Mouse (Mus musculus) liver, embryonic 12.5 days (tissue): Measurements from ENCODE around the gene Tenm3. TPM values are rescaled to one million over a fixed set of nuclear protein-coding genes. Genes with fewer than 3 reads are reported as not detected.

Source experiments
- ATAC-seq: fragments of 200-750 bp; cut with Nextera tagmentation; 2 replicates; pipeline ENCODE4 v1.8.0; 2017; ENCODE audit warnings: moderate number of reproducible peaks, mild to moderate bottlenecking, moderate library complexity
- H3K27ac ChIP-seq: fragments of 300-500 bp; sonication (generic); 2 replicates; pipeline ENCODE4 v1.5.1; 2016; ENCODE audit warnings: mild to moderate bottlenecking
- H3K27me3 ChIP-seq: fragments of 300-500 bp; sonication (generic); replicated peaks from 2 replicates; pipeline ENCODE4 v1.6.1; 2016; ENCODE audit warnings: mild to moderate bottlenecking, moderate library complexity
- H3K36me3 ChIP-seq: fragments of 300-500 bp; sonication (generic); 2 replicates; pipeline ENCODE4 v1.6.1; 2016; ENCODE audit warnings: mild to moderate bottlenecking, moderate library complexity
- H3K4me1 ChIP-seq: fragments of 300-500 bp; sonication (generic); 2 replicates; pipeline ENCODE4 v1.6.1; 2016
- H3K4me2 ChIP-seq: fragments of 300-500 bp; sonication (generic); 2 replicates; pipeline ENCODE4 v1.6.1; 2016; ENCODE audit warnings: mild to moderate bottlenecking, moderate library complexity
- H3K4me3 ChIP-seq: fragments of 300-500 bp; sonication (generic); 2 replicates; pipeline ENCODE4 v1.5.1; 2016; ENCODE audit warnings: mild to moderate bottlenecking, moderate library complexity
- H3K9ac ChIP-seq: fragments of 300-500 bp; sonication (generic); 2 replicates; pipeline ENCODE4 v1.6.1; 2016; ENCODE audit warnings: mild to moderate bottlenecking, moderate library complexity
- H3K9me3 ChIP-seq: fragments of 300-500 bp; sonication (generic); replicated peaks from 2 replicates; pipeline ENCODE4 v1.6.1; 2016; ENCODE audit warnings: mild to moderate bottlenecking, moderate library complexity
- WGBS: fragments of 180-500 bp; shearing (Covaris S2); methylation state at CpG from one replicate; pipeline ENCODE4 v1.1.7; 2016; ENCODE audit not compliant: insufficient replicate concordance; 5-methylcytosine and 5-hydroxymethylcytosine counted together
- polyA plus RNA-seq: library from polyadenylated mRNA; unstranded; fragments of >200 nt; fragmentation: Nextera tagmentation; extraction: Ambion mirVana; gene quantifications from 2 replicates; pipeline ENCODE4 v1.2.1, GENCODE M21; 2016

The Tenm3 gene
- polyA plus RNA-seq, 1 experiment from 2014 or later: 5.3 TPM

GRCm38 (mm10) chr8:48688706-48689105, 155.0 kb downstream of the Tenm3 start:
- no peak overlapping the region for H3K4me2 ChIP-seq
- no peaks in the 10 kb centered on the region for H3K27me3 ChIP-seq
- H3K27ac ChIP-seq: no peak overlapping the region

GRCm38 (mm10) chr8:48688188-48688587, 155.6 kb downstream of the Tenm3 start:
- Histone ChIP-seq H3K4me3 (no peak overlapping the region), H3K36me3 (no peaks in the 10 kb centered on the region), H3K9ac (no peak overlapping the region), H3K4me2 (no peak overlapping the region), H3K4me1 (no peaks in the 10 kb centered on the region), H3K27me3 (no peaks in the 10 kb centered on the region), H3K27ac (no peak overlapping the region), H3K9me3 (no peaks in the 10 kb centered on the region)
- 57% methylated on average over 9 of the region's 9 CpGs for WGBS
- ATAC-seq: no peak

More at GRCm38 (mm10) chr8:48688706-48689105, 155.0 kb downstream of the Tenm3 start:
- Histone ChIP-seq H3K9ac (no peak overlapping the region), H3K9me3 (no peaks in the 10 kb centered on the region), H3K36me3 (no peaks in the 10 kb centered on the region), H3K4me1 (no peaks in the 10 kb centered on the region), H3K4me3 (no peak overlapping the region)
- no peak for ATAC-seq
- WGBS: 67% methylated on average over 4 of the region's 4 CpGs

- Histone ChIP-seq H3K27ac (no peak overlapping the region), H3K4me1 (no peaks in the 10 kb centered on the region), H3K4me2 (no peak overlapping the region), H3K27me3 (no peaks in the 10 kb centered on the region), H3K4me3 (no peak overlapping the region), H3K9ac (no peak overlapping the region), H3K36me3 (no peaks in the 10 kb centered on the region), H3K9me3 (no peaks in the 10 kb centered on the region)
- 68% methylated on average over 2 of the region's 2 CpGs for WGBS
- ATAC-seq: no peak
These were observed 170.3 kb downstream of the Tenm3 start for GRCm38 (mm10) chr8:48673476-48673875.

- Histone ChIP-seq H3K27ac (no peak overlapping the region), H3K4me3 (no peak overlapping the region), H3K27me3 (no peaks in the 10 kb centered on the region), H3K4me1 (no peaks in the 10 kb centered on the region), H3K9me3 (no peaks in the 10 kb centered on the region), H3K4me2 (no peak overlapping the region), H3K9ac (no peak overlapping the region), H3K36me3 (no peaks in the 10 kb centered on the region)
- no peak for ATAC-seq
- 80% methylated on average over 11 of the region's 11 CpGs for WGBS
These were observed 171.3 kb downstream of the Tenm3 start for GRCm38 (mm10) chr8:48672471-48672870.

- ATAC-seq: no peak
- Histone ChIP-seq H3K4me1 (no peaks in the 10 kb centered on the region), H3K36me3 (no peaks in the 10 kb centered on the region), H3K27ac (no peak overlapping the region), H3K27me3 (no peaks in the 10 kb centered on the region), H3K9ac (no peak overlapping the region), H3K9me3 (no peaks in the 10 kb centered on the region), H3K4me2 (no peak overlapping the region), H3K4me3 (no peak overlapping the region)
- WGBS: 76% methylated on average over 4 of the region's 4 CpGs
These were observed 172.4 kb downstream of the Tenm3 start for GRCm38 (mm10) chr8:48671318-48671717.

DNA sequence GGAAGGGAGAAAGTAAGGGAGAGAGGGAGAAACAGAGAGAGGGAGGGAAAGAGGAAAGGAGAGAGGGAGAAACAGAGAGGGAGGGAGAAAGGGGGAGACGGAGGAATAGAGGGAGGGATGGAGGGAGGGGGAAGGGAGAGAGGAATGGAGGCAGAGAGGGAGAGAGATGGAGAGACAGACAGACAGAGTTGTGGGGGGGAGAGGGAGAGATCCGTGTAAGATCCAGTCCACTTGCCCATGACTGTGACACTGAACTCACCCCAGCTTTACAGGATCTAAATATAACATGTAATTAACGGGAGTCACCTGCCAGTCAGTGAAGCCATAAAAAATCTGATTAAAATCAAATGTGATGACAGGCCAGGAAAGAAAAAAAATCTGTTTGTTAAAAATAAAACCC, 172.9 kb downstream of the Tenm3 start:
- no peak overlapping the region for H3K4me2 ChIP-seq
- H3K36me3 ChIP-seq: no peaks in the 10 kb centered on the region
- ATAC-seq: no peak
- H3K4me1 ChIP-seq: no peaks in the 10 kb centered on the region
- no peak overlapping the region for H3K4me3 ChIP-seq
- H3K27me3 ChIP-seq: no peaks in the 10 kb centered on the region
- WGBS: 55% methylated on average over 3 of the region's 3 CpGs
- H3K27ac ChIP-seq: no peak overlapping the region
- H3K9me3 ChIP-seq: no peaks in the 10 kb centered on the region
- H3K9ac ChIP-seq: no peak overlapping the region

- ATAC-seq: no peak
- 65% methylated on average over 1 of the region's 1 CpGs for WGBS
These were observed 173.4 kb downstream of the Tenm3 start for GRCm38 (mm10) chr8:48670387-48670786.

GRCm38 (mm10) chr8:48665193-48665592, 178.6 kb downstream of the Tenm3 start:
- Histone ChIP-seq H3K27ac (no peak overlapping the region), H3K4me1 (no peaks in the 10 kb centered on the region), H3K9ac (no peak overlapping the region), H3K27me3 (no peaks in the 10 kb centered on the region), H3K4me3 (no peak overlapping the region), H3K9me3 (no peaks in the 10 kb centered on the region), H3K4me2 (no peak overlapping the region), H3K36me3 (no peaks in the 10 kb centered on the region)
- 71% methylated on average over 3 of the region's 3 CpGs for WGBS
- no peak for ATAC-seq

More at GRCm38 (mm10) chr8:48670387-48670786, 173.4 kb downstream of the Tenm3 start:
- H3K4me1 ChIP-seq: no peaks in the 10 kb centered on the region
- no peak overlapping the region for H3K9ac ChIP-seq
- H3K4me2 ChIP-seq: no peak overlapping the region
- no peaks in the 10 kb centered on the region for H3K9me3 ChIP-seq
- no peaks in the 10 kb centered on the region for H3K27me3 ChIP-seq
- H3K27ac ChIP-seq: no peak overlapping the region
- no peak overlapping the region for H3K4me3 ChIP-seq
- H3K36me3 ChIP-seq: no peaks in the 10 kb centered on the region

GRCm38 (mm10) chr8:48659226-48659625, 184.5 kb downstream of the Tenm3 start:
- no peaks in the 10 kb centered on the region for H3K27me3 ChIP-seq
- no peaks in the 10 kb centered on the region for H3K36me3 ChIP-seq
- ATAC-seq: no peak
- no peaks in the 10 kb centered on the region for H3K4me1 ChIP-seq
- H3K4me3 ChIP-seq: no peak overlapping the region
- no peak overlapping the region for H3K9ac ChIP-seq
- no peak overlapping the region for H3K27ac ChIP-seq
- no peak overlapping the region for H3K4me2 ChIP-seq
- no peaks in the 10 kb centered on the region for H3K9me3 ChIP-seq
- WGBS: 81% methylated on average over 1 of the region's 1 CpGs

DNA sequence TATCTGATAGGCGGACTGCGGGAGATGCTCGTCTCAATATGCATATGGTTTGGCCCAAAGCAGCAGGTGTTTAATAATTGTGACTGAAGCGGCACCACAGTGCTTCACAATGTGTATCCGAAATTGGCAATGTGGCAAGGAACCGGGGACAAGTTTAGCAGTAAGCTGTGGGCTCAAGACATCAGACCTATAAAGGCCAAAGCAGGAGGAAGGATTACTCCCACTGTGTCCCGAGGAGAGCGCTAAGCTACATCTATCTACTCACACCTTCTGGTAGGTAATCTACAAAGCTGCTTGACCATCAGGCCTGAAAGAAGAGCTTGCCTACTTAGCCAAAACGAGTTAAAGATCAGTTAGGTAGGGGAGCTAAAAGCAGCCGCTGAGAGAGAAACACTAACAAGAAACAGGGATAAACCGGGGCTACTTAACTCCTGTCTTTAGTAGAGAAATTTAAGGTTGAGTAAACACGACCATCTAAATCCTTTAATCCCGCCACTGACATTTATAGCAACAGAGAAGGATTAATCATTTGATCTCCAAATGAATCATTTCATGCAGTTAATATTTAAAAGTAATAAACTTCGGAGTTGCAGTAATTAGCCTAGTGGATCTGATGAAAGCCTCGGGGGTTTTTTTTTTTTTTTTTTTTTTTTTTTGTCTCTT, 188.2 kb downstream of the Tenm3 start:
- H3K4me3 ChIP-seq: no peak overlapping the region
- H3K4me1 ChIP-seq: no peaks in the 10 kb centered on the region
- 56% methylated on average over 15 of the region's 15 CpGs for WGBS
- no peak overlapping the region for H3K4me2 ChIP-seq
- no peaks in the 10 kb centered on the region for H3K9me3 ChIP-seq
- no peaks in the 10 kb centered on the region for H3K27me3 ChIP-seq
- H3K27ac ChIP-seq: no peak overlapping the region
- H3K36me3 ChIP-seq: no peaks in the 10 kb centered on the region
- H3K9ac ChIP-seq: no peak overlapping the region
- no peak for ATAC-seq

DNA sequence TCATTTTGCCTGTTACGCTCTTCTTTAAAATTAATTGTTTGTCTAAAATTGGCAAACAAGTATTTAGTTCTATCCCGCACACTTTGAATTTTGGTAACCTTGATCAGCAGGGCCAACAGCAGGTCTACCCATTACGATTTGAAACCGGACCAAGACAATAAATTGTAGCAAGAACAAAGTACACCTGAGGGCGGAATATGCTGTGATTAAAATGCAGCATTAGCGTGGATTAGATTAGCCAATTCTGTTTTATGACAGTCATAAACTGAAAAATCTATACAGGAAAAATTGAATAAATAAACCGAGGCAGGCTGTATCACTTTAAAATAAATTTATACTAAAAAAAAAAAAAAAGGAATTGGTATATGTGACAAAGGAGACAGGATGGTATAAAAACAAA, 193.9 kb downstream of the Tenm3 start:
- no peak overlapping the region for H3K4me3 ChIP-seq
- no peaks in the 10 kb centered on the region for H3K36me3 ChIP-seq
- H3K27ac ChIP-seq: no peak overlapping the region
- 80% methylated on average over 7 of the region's 7 CpGs for WGBS
- no peak for ATAC-seq
- H3K4me1 ChIP-seq: no peaks in the 10 kb centered on the region
- H3K9me3 ChIP-seq: no peaks in the 10 kb centered on the region
- no peaks in the 10 kb centered on the region for H3K27me3 ChIP-seq
- H3K9ac ChIP-seq: no peak overlapping the region
- no peak overlapping the region for H3K4me2 ChIP-seq

DNA sequence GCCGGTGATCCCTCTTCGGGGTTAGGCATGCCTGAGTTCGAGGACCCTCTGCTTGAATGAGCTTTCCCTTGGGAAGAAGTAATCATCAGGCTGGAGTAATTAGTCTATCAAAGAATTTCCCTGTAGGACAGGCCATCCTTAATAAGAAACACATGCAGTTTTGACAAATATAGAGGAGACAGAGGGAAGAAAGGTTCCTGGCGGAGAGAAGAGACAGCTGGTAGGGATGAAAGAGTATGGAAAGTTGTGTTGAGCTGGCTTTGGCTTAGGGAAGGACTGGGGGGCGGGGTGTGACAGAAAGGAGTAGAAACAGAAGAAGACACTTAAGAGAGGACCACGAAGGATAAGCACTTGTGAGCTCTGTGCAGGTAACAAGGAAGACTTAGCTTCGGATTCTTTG, 194.3 kb downstream of the Tenm3 start:
- 68% methylated on average over 7 of the region's 7 CpGs for WGBS
- Histone ChIP-seq H3K4me2 (no peak overlapping the region), H3K9ac (no peak overlapping the region), H3K9me3 (no peaks in the 10 kb centered on the region), H3K36me3 (no peaks in the 10 kb centered on the region), H3K4me1 (no peaks in the 10 kb centered on the region), H3K27me3 (no peaks in the 10 kb centered on the region), H3K4me3 (no peak overlapping the region), H3K27ac (no peak overlapping the region)
- ATAC-seq: no peak

DNA sequence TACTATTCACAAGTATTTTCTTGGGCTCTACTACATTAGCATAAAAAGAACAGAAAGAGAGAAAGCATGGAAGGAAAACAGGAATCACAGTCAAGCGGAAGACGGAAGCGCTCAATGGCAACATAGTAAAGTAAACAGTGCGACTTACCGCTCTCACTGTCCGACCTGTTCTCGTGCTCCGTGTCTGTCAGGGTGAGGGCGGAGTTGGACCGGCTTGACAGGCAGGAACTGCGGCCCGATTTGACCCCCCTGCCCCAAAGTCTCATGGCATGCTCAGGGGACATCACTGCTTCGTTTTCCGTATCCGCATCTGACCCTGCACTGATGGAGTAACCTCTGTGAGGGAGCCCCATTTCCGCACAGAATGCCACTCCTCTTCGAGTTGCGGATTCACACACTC, 197.6 kb downstream of the Tenm3 start:
- Histone ChIP-seq H3K4me1 (no peaks in the 10 kb centered on the region), H3K9ac (no peak overlapping the region), H3K27me3 (no peaks in the 10 kb centered on the region), H3K4me2 (no peak overlapping the region), H3K36me3 (no peaks in the 10 kb centered on the region), H3K27ac (no peak overlapping the region), H3K4me3 (no peak overlapping the region), H3K9me3 (no peaks in the 10 kb centered on the region)
- no peak for ATAC-seq
- 71% methylated on average over 18 of the region's 18 CpGs for WGBS
